Mouse (Mus musculus) gastrocnemius, adult 18-20 months (tissue): ENCODE results near the gene Shb. TPM values are rescaled to one million over a fixed set of nuclear protein-coding genes. Genes with fewer than 3 reads are reported as not detected.

Experiments used
- DNase-seq: peaks from one replicate; pipeline ENCODE4 v3.0.0; 2021; ENCODE audit warnings: low spot score
- total RNA-seq, 2 experiments: library from RNA; stranded (reverse); gene quantifications; 2 replicates each; pipeline ENCODE4 v1.2.3; 2021

Gene Shb
- total RNA-seq, 2 experiments from 2014 or later, result 5.6 to 6.8 TPM

DNA sequence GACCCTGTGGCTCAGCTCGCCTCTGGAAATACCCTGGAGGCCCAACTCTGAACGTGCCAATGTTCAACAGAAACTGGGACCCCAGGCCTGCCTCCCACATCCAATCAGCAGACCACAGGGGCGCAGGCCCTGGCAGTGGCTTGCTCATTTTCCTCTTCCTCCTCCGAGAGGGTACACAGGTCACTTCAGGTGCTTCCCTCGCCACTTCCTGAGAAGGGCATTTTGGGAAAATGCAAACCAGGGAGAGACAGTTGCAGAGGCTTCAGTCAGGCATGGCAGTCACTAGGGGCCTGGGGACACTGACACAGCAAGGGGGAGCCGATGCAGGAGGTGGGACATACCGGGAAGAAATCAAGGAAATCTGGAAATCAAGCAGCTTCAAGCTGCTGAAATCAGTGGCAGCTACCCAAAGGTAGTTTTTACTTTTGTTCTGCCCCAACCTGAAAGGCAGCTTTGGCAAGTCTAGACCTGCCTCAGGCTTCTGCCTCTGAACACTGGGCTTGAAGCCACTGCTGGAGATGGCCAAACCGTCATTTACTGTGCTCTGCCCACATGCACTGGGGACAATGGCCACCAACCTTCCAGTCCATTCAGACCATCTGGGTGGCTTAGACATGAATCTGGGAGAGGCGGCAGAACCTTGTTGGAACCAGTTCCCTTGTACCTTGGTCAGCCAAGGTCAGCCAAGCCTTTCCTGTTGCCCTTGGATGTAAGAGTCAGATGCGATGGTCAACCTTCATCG is 110.6 kb downstream of the Shb start:
- DNase-seq, result no peak

DNA sequence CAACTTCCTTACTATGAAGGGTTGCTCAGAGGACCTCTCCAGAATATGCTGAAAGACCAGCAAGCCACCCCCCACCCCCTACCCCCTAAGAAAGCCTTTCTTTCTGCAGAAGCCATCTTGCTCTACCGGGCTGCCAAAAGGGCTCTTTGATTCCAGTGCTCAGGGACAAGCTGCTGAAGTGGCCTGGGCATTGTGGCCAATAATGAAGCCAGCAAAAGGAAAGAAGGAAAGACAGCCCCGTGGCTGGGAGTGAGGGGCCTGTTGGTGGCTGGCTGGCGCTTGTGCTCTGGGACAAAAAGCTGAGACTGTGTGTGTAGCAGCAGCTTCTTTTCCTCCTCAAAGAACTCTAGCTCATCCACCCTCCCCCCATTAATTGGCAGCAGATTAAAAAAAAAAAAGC is 111.5 kb downstream of the Shb start:
- no peak for DNase-seq

DNA sequence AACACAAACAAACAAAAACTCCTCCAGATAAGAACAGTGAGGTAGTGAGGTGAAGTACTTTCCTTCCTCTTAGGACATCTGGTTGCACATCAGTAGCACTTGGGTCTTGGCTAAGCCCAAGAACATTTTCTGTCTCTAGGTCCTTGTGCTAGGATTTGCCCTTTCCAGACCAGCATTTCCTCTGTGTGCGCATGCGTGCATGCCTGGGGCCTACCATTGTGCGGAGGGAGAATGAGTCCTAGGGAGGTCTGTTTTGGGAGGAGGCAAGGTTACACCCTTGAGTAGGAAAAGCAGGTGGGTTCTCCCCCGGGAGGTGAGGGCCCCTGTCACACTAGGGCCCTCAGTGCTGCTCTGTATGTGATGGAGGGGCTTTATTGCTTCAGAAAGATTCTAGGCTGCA is 113.2 kb downstream of the Shb start:
- DNase-seq, result no peak

DNA sequence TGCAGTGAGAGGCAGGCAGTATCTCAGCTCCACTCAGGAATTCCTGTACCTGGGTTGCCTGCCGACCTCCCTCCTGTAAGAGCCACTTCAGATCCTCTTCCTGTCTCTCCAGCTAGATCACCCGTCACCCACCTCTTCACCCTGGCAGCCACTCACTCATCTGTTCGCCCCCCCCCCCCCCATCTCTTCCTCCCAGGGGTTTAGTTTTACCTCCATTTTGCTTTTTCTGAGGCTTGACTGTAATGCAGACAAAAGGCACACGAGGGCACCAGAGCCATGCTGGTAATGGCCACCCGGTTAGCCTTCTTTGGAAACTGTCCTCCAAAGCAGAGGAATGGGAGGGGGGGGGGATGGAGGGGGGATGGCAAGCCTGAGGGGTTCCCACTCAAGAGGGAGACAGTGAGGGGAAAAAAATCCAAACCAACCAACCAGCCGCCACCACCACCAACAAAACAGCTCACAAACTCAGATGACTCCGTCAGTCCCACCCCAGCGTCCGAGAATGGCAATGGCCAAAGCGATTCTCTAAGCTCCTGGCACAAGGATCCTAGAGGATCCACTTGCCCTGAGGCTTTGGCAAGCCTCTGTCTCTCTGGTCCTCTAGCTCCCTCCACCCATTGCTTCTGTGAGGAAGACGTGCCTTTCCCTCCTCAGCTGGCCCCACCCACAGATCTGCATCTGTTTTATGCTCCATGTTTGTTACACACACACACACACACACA is 113.9 kb downstream of the Shb start:
- peak; percentile 69 for DNase-seq

- no peak for DNase-seq
Measured at GRCm38 (mm10) chr4:45416314-45416713, 116.0 kb downstream of the Shb start.

- DNase-seq, result no peak
Measured at GRCm38 (mm10) chr4:45413674-45414338, 118.5 kb downstream of the Shb start.

GRCm38 (mm10) chr4:45412433-45413192 is 119.7 kb downstream of the Shb start:
- DNase-seq, result no peak

GRCm38 (mm10) chr4:45411181-45411790 is 121.0 kb downstream of the Shb start:
- no peak for DNase-seq

GRCm38 (mm10) chr4:45409270-45409669 is 123.0 kb downstream of the Shb start:
- DNase-seq, result peak; percentile 80

DNA sequence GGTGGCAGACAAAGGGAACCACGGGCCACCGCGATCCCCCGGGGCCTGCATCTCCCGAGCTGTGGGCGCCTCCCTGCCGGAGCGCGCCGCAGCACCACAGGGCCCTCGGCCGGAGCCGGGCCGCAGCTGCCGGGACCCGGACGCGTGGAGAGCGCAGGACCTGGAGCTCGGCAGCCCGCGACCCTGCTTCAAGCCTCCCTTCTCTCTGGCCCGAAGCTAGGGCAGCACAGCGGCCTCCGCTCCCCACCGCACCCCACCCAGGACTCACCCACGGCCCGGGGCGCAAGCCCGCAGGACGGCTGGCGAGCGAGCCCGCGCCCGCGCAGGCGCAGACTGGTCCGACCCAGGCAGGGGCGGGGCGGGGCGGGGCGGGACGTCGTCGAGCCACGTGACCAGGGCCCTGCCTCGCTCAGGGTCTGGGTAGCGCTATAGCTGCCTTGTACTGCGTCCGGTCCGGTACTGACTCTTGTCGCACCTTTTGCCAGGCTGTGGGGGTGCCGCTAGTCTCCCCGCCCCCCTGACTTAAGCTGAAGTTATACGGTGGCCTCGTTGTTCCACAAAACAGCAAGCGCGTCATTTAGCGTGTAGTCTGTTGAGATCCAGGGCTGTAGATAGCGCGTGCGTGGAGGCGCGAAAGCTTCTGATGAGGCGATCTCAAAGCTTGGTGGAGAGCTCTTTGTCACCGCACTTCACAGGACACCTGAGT is 123.7 kb downstream of the Shb start, which contains the start of gene Slc25a51:
Slc25a51 (minus strand) TSS at position 340 of the 706 bp plus-strand sequence.
- DNase-seq, result peak; percentile 82

DNA sequence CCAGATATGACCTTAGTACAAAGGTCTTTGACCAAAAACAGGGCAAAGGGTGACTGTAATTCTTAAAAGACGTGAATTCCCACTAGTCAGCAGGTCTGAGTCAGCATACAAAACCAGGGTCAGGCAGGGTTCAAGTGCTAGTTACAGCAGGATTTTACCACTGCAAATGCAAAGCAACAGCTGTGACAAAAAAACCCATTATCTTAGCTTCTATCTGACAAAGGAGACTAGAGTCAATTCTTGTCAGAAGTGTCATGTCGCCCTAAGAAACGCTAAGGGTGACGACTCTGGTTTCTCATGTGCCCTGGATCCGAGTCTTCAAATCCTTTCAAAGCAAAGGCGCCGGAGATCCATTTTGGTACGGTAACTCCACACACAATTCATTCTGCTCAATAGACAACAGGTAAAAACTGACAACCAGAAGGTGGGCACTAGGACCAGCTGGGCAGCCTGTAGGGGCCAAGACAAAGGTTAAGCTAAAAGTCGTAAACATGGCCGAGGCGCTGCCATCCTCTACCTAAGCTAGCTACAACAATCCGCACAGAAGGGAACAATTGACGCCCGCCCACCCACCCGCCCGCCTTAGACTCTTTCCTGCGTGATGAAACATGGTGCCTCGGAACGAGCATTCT is 124.5 kb downstream of the Shb start:
- DNase-seq, result no peak

DNA sequence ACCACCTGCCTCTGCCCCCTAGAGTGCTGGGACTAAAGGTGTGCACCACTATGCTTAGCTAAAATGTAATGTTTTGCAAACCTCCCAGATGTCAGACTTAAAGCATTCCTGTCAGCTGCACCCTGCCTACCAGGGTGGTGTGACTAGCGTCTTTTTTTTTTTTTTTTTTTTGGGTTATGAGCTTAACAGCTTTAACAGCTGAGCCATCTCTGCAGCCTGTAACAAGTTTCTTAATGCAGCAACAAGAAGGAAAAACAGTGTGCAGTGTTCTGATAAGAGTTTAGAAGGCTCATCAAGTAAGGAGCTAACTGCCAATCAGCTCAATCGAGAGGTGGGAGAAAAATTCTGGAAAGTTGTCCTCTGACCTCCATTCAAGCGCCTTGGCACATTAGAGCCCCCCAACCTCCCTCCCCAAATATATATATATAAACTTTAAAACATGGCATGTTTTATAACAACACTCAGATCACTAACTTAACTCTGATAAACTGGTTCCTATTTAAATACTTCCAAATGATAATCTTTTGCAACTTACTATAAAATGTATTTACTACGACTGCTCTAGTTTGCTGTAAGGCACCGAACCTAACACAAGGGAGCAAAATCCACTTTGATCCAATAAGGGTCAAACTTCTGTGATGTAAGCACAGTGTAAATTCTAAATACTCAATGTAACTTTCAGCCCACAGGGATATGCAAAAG is 125.1 kb downstream of the Shb start:
- no peak for DNase-seq

GRCm38 (mm10) chr4:45406397-45406796 is 125.9 kb downstream of the Shb start:
- DNase-seq, result no peak

GRCm38 (mm10) chr4:45405315-45405714 is 127.0 kb downstream of the Shb start:
- no peak for DNase-seq

- no peak for DNase-seq
Measured at GRCm38 (mm10) chr4:45404086-45404485, 128.2 kb downstream of the Shb start.

GRCm38 (mm10) chr4:45403499-45403878 is 128.8 kb downstream of the Shb start:
- DNase-seq, result no peak

GRCm38 (mm10) chr4:45402878-45403498 is 129.3 kb downstream of the Shb start:
- peak; percentile 17 for DNase-seq

GRCm38 (mm10) chr4:45402281-45402680 is 130.0 kb downstream of the Shb start:
- no peak for DNase-seq
